Mouse (Mus musculus): ENCODE measurements around the gene Itgad. TPM values are rescaled to one million over a fixed set of nuclear protein-coding genes. Genes with fewer than 3 reads are reported as not detected.

Itgad gene
- polyA plus RNA-seq, 1 experiment from 2014 or later, result not detected

GRCm38 (mm10) chr7:128252609-128253008, 98.4 kb downstream of the Itgad start:
- ChIA-PET CTCF (no interaction called here), POLR2A (interaction anchor here (1.1 kb wide), 1 partner anchor 13 kb away, joined by 3 read pairs; no protein-coding TSS in a partner anchor)
- in situ Hi-C loops (cut with MboI; ENCODE audit: low pct_unique_long_range_greater_than_20kb), result no loop called here
- TF ChIP-seq CTCF (IDR thresholded peaks at IDR 0.05), result no peak
- no peak for DNase-seq (ENCODE audit: low read depth, low spot score)
- no peaks in the 10 kb centered on the region for H3K27me3 ChIP-seq
- no peak for ATAC-seq

DNA sequence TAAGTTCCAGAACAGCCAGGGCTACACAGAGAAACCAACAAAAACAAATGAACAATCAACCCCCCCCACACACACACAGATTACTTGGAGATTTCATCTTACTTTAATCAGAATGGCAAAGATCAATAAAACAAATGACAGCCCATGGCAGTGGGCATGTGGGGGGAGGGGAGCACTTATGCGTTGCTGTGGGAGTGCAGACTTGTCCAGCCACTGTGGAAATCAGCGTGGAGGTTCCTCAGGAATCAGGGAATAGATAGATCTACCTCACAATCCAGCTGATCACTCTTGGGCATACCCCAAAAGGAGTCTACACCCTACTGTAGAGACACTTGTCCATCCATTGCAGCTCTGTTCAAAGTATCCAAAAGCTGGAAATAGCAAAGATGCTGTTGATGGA, 100.8 kb downstream of the Itgad start:
- in situ Hi-C loops (cut with MboI; ENCODE audit: low pct_unique_long_range_greater_than_20kb), result no loop called here
- ChIA-PET POLR2A (interaction anchor here (0.9 kb wide), 1 partner anchor 326 kb away, joined by 4 read pairs; no protein-coding TSS in a partner anchor), CTCF (no interaction called here)
- TF ChIP-seq CTCF (IDR thresholded peaks at IDR 0.05), result no peak
- ATAC-seq, result no peak
- DNase-seq (ENCODE audit: low read depth, low spot score), result no peak
- peaks cover 8% of the 10 kb centered on the region for H3K27me3 ChIP-seq

DNA sequence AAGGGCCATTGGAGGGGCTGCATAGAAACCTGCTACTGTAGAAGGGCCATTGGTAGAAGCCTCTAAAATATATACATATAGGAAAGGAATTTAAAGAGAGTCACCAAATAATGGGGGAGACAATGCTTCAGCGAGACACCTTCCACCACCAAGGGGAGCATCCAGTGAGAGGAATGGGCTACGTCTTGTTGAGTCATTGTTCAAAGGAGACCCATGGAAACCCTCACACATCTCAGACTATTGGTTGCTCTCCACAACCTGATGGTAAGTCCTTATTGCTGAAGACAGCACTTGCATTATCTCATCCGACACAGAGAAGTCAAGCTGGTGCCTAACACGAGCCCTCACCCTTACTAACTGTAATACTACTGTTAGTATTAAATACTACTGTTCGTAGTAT, 101.6 kb downstream of the Itgad start:
- in situ Hi-C loops (cut with MboI; ENCODE audit: low pct_unique_long_range_greater_than_20kb), result no loop called here
- ChIA-PET POLR2A (interaction anchor here (0.9 kb wide), 1 partner anchor 326 kb away, joined by 4 read pairs; no protein-coding TSS in a partner anchor), CTCF (no interaction called here)
- peaks cover 15% of the 10 kb centered on the region for H3K27me3 ChIP-seq
- no peak for TF ChIP-seq CTCF (IDR thresholded peaks at IDR 0.05)
- DNase-seq (ENCODE audit: low read depth, low spot score), result no peak
- ATAC-seq, result no peak

- no peak for TF ChIP-seq CTCF (IDR thresholded peaks at IDR 0.05)
- in situ Hi-C loops (cut with MboI; ENCODE audit: low pct_unique_long_range_greater_than_20kb), result no loop called here
- ATAC-seq (no peak), DNase-seq (ENCODE audit: low read depth, low spot score) (no peak)
- ChIA-PET CTCF (no interaction called here), POLR2A (no interaction called here)
- H3K27me3 ChIP-seq, result peaks cover 16% of the 10 kb centered on the region
These were observed 102.7 kb downstream of the Itgad start for GRCm38 (mm10) chr7:128256783-128257334.

DNA sequence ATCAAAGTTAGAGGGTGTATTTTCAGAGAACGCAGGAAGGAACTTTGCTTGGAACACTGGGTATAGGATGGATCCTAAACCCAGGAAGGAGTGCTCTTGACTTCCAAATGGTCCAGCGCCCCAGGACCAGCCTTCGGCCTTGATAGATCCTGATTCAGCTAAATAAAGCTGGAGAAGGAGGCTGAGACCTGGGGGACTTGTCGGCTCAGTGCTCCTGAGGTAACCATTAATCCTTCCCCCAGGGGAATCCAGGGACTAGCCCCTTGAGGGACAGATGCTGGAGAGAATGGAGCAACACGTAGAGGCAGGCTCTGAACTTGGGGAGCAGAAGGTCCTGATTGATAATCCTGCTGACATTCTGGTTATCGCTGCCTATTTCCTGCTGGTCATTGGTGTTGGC, 111.2 kb downstream of the Itgad start, which contains the start of gene Slc5a2:
Slc5a2 (plus strand) TSS at position 247 of the 400 bp plus-strand sequence.
- in situ Hi-C loops (cut with MboI; ENCODE audit: low pct_unique_long_range_greater_than_20kb), result no loop called here
- ChIA-PET POLR2A (no interaction called here), CTCF (no interaction called here)
- TF ChIP-seq CTCF (IDR thresholded peaks at IDR 0.05), result no peak
- ATAC-seq, result no peak
- no peak for DNase-seq (ENCODE audit: low read depth, low spot score)
- peaks cover 8% of the 10 kb centered on the region for H3K27me3 ChIP-seq

- peaks cover 4% of the 10 kb centered on the region for H3K27me3 ChIP-seq
- DNase-seq (ENCODE audit: low read depth, low spot score), result no peak
- CTCF ChIA-PET, result no interaction called here
- no peak for TF ChIP-seq CTCF (IDR thresholded peaks at IDR 0.05)
- ATAC-seq, result no peak
- POLR2A ChIA-PET, result no interaction called here
- in situ Hi-C loops (cut with MboI; ENCODE audit: low pct_unique_long_range_greater_than_20kb), result no loop called here
These were observed 111.9 kb downstream of the Itgad start for GRCm38 (mm10) chr7:128266056-128266455.

DNA sequence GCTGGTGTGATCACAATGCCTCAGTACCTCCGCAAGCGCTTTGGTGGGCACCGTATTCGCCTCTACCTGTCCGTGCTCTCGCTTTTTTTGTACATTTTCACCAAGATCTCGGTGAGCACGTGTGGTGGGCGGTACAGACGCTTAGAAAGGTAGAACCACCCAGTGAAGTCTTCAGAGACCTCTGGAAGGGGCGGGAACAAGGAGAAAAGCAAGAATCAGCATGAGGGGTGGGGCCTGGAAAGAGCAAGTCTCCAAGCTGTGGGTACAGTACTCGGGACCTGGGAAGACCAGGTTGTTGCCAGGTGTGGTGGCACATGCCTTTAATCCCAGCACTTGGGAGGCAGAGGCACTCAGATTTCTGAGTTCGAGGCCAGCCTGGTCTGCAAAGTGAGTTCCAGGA, 113.2 kb downstream of the Itgad start:
- CTCF ChIA-PET, result no interaction called here
- TF ChIP-seq CTCF (IDR thresholded peaks at IDR 0.05), result no peak
- H3K27me3 ChIP-seq, result peaks cover 3% of the 10 kb centered on the region
- POLR2A ChIA-PET, result no interaction called here
- in situ Hi-C loops (cut with MboI; ENCODE audit: low pct_unique_long_range_greater_than_20kb), result no loop called here
- no peak for DNase-seq (ENCODE audit: low read depth, low spot score)
- no peak for ATAC-seq

DNA sequence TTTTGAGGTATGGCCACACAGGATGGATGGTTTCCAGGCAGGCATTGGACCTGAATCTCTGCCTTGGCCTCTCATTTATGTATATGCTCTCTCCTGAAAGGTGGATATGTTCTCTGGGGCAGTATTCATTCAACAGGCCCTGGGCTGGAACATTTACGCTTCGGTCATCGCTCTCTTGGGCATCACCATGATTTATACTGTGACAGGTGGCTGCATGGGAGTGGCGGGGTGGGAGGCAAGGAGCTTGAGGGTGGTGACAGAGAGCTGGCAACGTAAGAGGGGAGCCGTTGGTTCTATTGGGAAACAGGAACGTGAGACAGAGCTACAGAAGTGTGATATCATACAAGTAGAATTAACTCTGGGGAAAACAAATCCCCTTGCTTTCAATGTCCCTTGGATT, 113.6 kb downstream of the Itgad start:
- H3K27me3 ChIP-seq, result no peaks in the 10 kb centered on the region
- no peak for ATAC-seq
- ChIA-PET CTCF (no interaction called here), POLR2A (interaction anchor here (0.6 kb wide), 1 partner anchor 65 kb away, joined by 6 read pairs; no protein-coding TSS in a partner anchor)
- DNase-seq (ENCODE audit: low read depth, low spot score), result no peak
- in situ Hi-C loops (cut with MboI; ENCODE audit: low pct_unique_long_range_greater_than_20kb), result no loop called here
- TF ChIP-seq CTCF (IDR thresholded peaks at IDR 0.05), result no peak

- in situ Hi-C loops (cut with MboI; ENCODE audit: low pct_unique_long_range_greater_than_20kb), result no loop called here
- TF ChIP-seq CTCF (IDR thresholded peaks at IDR 0.05), result no peak
- ATAC-seq (no peak), DNase-seq (ENCODE audit: low read depth, low spot score) (no peak)
- CTCF ChIA-PET, result interaction anchor here (1.7 kb wide), 1 partner anchor 8 kb away, joined by 4 read pairs; no protein-coding TSS in a partner anchor
- no peaks in the 10 kb centered on the region for H3K27me3 ChIP-seq
- POLR2A ChIA-PET, result no interaction called here
These were observed 116.3 kb downstream of the Itgad start for GRCm38 (mm10) chr7:128270431-128270850.

DNA sequence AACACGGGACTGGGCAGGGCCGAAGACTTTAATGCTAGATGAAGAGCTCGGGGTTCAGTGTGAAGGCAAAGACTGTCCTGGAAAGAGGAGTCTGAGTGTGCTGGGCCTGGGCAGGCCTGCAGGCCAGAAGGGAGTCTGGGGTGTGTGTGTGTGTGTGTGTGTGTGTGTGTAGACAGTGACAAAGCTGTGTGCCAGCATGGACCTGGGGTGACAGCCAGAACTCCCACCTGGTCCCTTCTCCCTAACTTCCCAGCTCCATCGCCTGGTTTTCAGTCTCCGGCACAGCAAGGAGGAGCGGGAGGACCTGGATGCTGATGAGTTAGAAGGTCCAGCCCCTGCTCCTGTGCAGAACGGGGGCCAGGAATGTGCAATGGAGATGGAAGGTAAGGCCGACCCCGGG, 117.3 kb downstream of the Itgad start:
- TF ChIP-seq CTCF (IDR thresholded peaks at IDR 0.05), result no peak
- ATAC-seq (no peak), DNase-seq (ENCODE audit: low read depth, low spot score) (no peak)
- in situ Hi-C loops (cut with MboI; ENCODE audit: low pct_unique_long_range_greater_than_20kb), result no loop called here
- POLR2A ChIA-PET, result interaction anchor here (0.6 kb wide), 1 partner anchor 45 kb away, joined by 3 read pairs; no protein-coding TSS in a partner anchor
- CTCF ChIA-PET, result interaction anchor here (1.7 kb wide), 1 partner anchor 9 kb away, joined by 4 read pairs; no protein-coding TSS in a partner anchor
- no peaks in the 10 kb centered on the region for H3K27me3 ChIP-seq

Other genes starting within 250 kb of the Itgad start
- gene Kat8, start 241.9 kb upstream of the Itgad start, polyA plus RNA-seq (2021), result 22.1 TPM
- gene Prss8, start 224.3 kb upstream of the Itgad start, polyA plus RNA-seq (2021), result 0.05 TPM
- 6.8 TPM for gene Prss36, start 207.7 kb upstream of the Itgad start, polyA plus RNA-seq (2021)
- 469 TPM for gene Fus, start 186.9 kb upstream of the Itgad start, polyA plus RNA-seq (2021)
- gene Pycard, start 160.5 kb upstream of the Itgad start, polyA plus RNA-seq (2021), result 0.10 TPM
- gene Trim72, start 150.4 kb upstream of the Itgad start, polyA plus RNA-seq (2021), result 0.17 TPM
- gene Itgam, start 91.7 kb upstream of the Itgad start, polyA plus RNA-seq (2021), result not detected
- gene Gm49368, start 91.7 kb upstream of the Itgad start, polyA plus RNA-seq (2021), result not detected
- gene Itgax, start 24.8 kb upstream of the Itgad start, polyA plus RNA-seq (2021), result 0.01 TPM
- 0.30 TPM for gene Cox6a2, start 52.0 kb downstream of the Itgad start, polyA plus RNA-seq (2021)
- 17.3 TPM for gene Armc5, start 83.0 kb downstream of the Itgad start, polyA plus RNA-seq (2021)
- gene 9130023H24Rik, start 83.7 kb downstream of the Itgad start, polyA plus RNA-seq (2021), result 5.4 TPM
- gene Tgfb1i1, start 92.4 kb downstream of the Itgad start, polyA plus RNA-seq (2021), result 98.6 TPM
- gene Slc5a2, start 111.3 kb downstream of the Itgad start, polyA plus RNA-seq (2021), result 0.27 TPM
- 25.3 TPM for gene BC017158, start 143.8 kb downstream of the Itgad start, polyA plus RNA-seq (2021)

Data from Patski (cell line).